20 mouse cellular contexts compared by ENCODE assay signal in the genomic region with DNA sequence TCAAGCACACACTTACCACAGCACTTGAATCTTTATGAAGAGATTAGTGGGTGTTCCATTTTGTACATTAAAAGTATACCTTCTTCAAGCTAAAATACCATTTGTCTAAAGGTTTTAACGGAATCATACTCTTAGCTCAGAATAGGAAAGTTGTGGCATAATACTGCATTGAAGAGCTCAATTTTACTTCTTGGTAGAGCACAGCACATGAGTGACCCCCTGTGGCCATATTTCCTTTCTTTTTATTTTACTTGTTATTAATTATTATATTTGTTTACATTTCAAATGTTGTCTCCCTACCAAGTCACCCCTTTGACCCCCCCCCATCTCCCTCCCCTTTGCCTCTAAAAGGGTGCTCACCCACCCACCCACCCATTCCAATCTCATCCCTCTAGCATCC. TPM values are rescaled to one million over a fixed set of nuclear protein-coding genes. Genes with fewer than 3 reads are reported as not detected.
DNase-seq lines count a peak whose midpoint lies in the region; ATAC-seq and TF ChIP-seq lines count a peak whose summit lies in the region.
"Had no signal": no experiment of that assay in that cellular context is flagged by ENCODE, and none has a peak within 500 bp of the region (broad histone marks: within the 10 kb centered on the region; RNA-seq: fewer than 3 reads in every experiment).

No protein-coding gene starts in this region.

- H3K9ac ChIP-seq in lung, embryonic 14.5 days: no peak overlapping the region
- H3K9ac ChIP-seq in hindbrain, embryonic 11.5 days (ENCODE audit: low read depth, low read length): no peak overlapping the region
- H3K9ac ChIP-seq: embryonic facial prominence, embryonic 15.5 days; forebrain, embryonic 12.5 days; limb, embryonic 12.5 days; midbrain, embryonic 13.5 days had no signal

- no peaks in the 10 kb centered on the region for H3K4me1 ChIP-seq in lung, embryonic 14.5 days (ENCODE audit: insufficient read depth)
- H3K4me1 ChIP-seq in hindbrain, embryonic 11.5 days (replicated peaks; ENCODE audit: control insufficient read depth, insufficient read depth, low read length): no peaks in the 10 kb centered on the region
- H3K4me1 ChIP-seq: embryonic facial prominence, embryonic 15.5 days; forebrain, embryonic 12.5 days; limb, embryonic 12.5 days; midbrain, embryonic 13.5 days had no signal

- intact Hi-C loops in heart, postnatal 10 days (cut with DNase I): loop anchor here (1.0 to 5.0 kb wide), 3 partner anchors 151 to 431 kb away; no protein-coding TSS in a partner anchor

- peak; percentile 22 for DNase-seq in heart, adult 8-10 months (ENCODE audit: low spot score)
- DNase-seq in heart, postnatal 10 days: no peak
- DNase-seq in lung, embryonic 14.5 days: peak; percentile 17
- no peak for DNase-seq in lung, postnatal 4 days
- peak; percentile 21 for DNase-seq in CD4-positive helper T cell, adult 2 months (ENCODE audit: low read depth, low spot score)
- DNase-seq in lung, postnatal 36 days: peak; percentile 65
- no peak for DNase-seq in cerebellum, postnatal 25 days
- DNase-seq in hindbrain, embryonic 11.5 days (ENCODE audit: low spot score): no peak
- DNase-seq: heart, postnatal 14 days; right cerebral cortex, postnatal 25 days; thymus, adult 2 months had no signal

- TF ChIP-seq CTCF in lung, embryonic 14.5 days (IDR thresholded peaks at IDR 0.05; ENCODE audit: low read depth): peak; percentile 24; the same call in 1 of the 2 replicates

- H3K36me3 ChIP-seq in lung, embryonic 14.5 days (ENCODE audit: insufficient read depth): no peaks in the 10 kb centered on the region
- no peaks in the 10 kb centered on the region for H3K36me3 ChIP-seq in hindbrain, embryonic 11.5 days (ENCODE audit: control insufficient read depth, insufficient read depth, low read length)
- H3K36me3 ChIP-seq: embryonic facial prominence, embryonic 15.5 days; forebrain, embryonic 12.5 days; limb, embryonic 12.5 days; midbrain, embryonic 13.5 days had no signal

- WGBS in lung, embryonic 14.5 days: 78% methylated on average over 1 of the region's 1 CpGs
- WGBS in hindbrain, embryonic 11.5 days: 92% methylated on average over 1 of the region's 1 CpGs

- H3K4me3 ChIP-seq in lung, embryonic 14.5 days (ENCODE audit: low read depth, low read length): no peak overlapping the region
- H3K4me3 ChIP-seq in hindbrain, embryonic 11.5 days (ENCODE audit: low read depth, low read length): no peak overlapping the region
- H3K4me3 ChIP-seq: embryonic facial prominence, embryonic 15.5 days; forebrain, embryonic 12.5 days; limb, embryonic 12.5 days; midbrain, embryonic 13.5 days had no signal

- no peak for ATAC-seq in lung, embryonic 14.5 days (ENCODE audit: insufficient read depth)
- no peak for ATAC-seq in hindbrain, embryonic 11.5 days (ENCODE audit: low FRiP score)
- ATAC-seq: hindbrain, embryonic 16.5 days; midbrain, embryonic 13.5 days had no signal

- no peak overlapping the region for H3K4me2 ChIP-seq in lung, embryonic 14.5 days
- H3K4me2 ChIP-seq in hindbrain, embryonic 11.5 days (replicated peaks; ENCODE audit: low read depth, low read length): no peak overlapping the region
- H3K4me2 ChIP-seq: embryonic facial prominence, embryonic 15.5 days; forebrain, embryonic 12.5 days; limb, embryonic 12.5 days; midbrain, embryonic 13.5 days had no signal

- no peaks in the 10 kb centered on the region for H3K27me3 ChIP-seq in lung, embryonic 14.5 days (ENCODE audit: insufficient read depth, low read length)
- H3K27me3 ChIP-seq in hindbrain, embryonic 11.5 days (ENCODE audit: control insufficient read depth, insufficient read depth, low read length): no peaks in the 10 kb centered on the region
- H3K27me3 ChIP-seq: embryonic facial prominence, embryonic 15.5 days; forebrain, embryonic 12.5 days; limb, embryonic 12.5 days; midbrain, embryonic 13.5 days had no signal

- no peaks in the 10 kb centered on the region for H3K9me3 ChIP-seq in lung, embryonic 14.5 days (ENCODE audit: low read depth, low read length)
- H3K9me3 ChIP-seq in hindbrain, embryonic 11.5 days (ENCODE audit: control insufficient read depth, low read length): no peaks in the 10 kb centered on the region
- H3K9me3 ChIP-seq: embryonic facial prominence, embryonic 15.5 days; forebrain, embryonic 12.5 days; limb, embryonic 12.5 days; midbrain, embryonic 13.5 days had no signal

- no peak overlapping the region for H3K27ac ChIP-seq in lung, embryonic 14.5 days (ENCODE audit: low read depth)
- H3K27ac ChIP-seq in hindbrain, embryonic 11.5 days (ENCODE audit: low read depth, low read length): no peak overlapping the region
- H3K27ac ChIP-seq: embryonic facial prominence, embryonic 15.5 days; forebrain, embryonic 12.5 days; limb, embryonic 12.5 days; macrophage; midbrain, embryonic 13.5 days had no signal

RNA-seq across cellular contexts. Expression of gene Il20ra, which starts 39.2 kb away (rescaled TPM):
- not detected for total RNA-seq in heart, adult 8-10 months (2022)
- not detected for total RNA-seq in heart, postnatal 10 days (2021)
- polyA plus RNA-seq in lung, embryonic 14.5 days (2014; fragmentation: Nextera tagmentation; extraction: Ambion mirVana): 0.20 TPM in 1 of 2 replicates, not detected in the other
- polyA plus RNA-seq in hindbrain, embryonic 11.5 days (2014; fragmentation: Nextera tagmentation; extraction: Ambion mirVana): 0.08 TPM in 1 of 2 replicates, not detected in the other
- total RNA-seq: heart, postnatal 14 days had no signal
- polyA plus RNA-seq: forebrain, embryonic 12.5 days; kidney, embryonic 14.5 days; macrophage had no signal

RNA-seq across cellular contexts. Expression of gene Il22ra2, which starts 51.3 kb away (rescaled TPM):
- total RNA-seq in heart, adult 8-10 months (2022): not detected
- not detected for total RNA-seq in heart, postnatal 10 days (2021)
- not detected in 2 replicates for polyA plus RNA-seq in lung, embryonic 14.5 days (2014; fragmentation: Nextera tagmentation; extraction: Ambion mirVana)
- polyA plus RNA-seq in hindbrain, embryonic 11.5 days (2014; fragmentation: Nextera tagmentation; extraction: Ambion mirVana): not detected in 2 replicates
- total RNA-seq: heart, postnatal 14 days; left cerebral cortex, adult 18-20 months had no signal
- polyA plus RNA-seq: cortical plate, adult 2 months; forebrain, embryonic 12.5 days; hindbrain, embryonic 16.5 days; kidney, embryonic 14.5 days; limb, embryonic 12.5 days; macrophage; midbrain, embryonic 13.5 days; thymus, adult 2 months had no signal

Comparison
In these comparisons a context has a peak if more than half of its experiments do, and no peak if none do; other contexts are left out.
1. DNase-seq: peak in heart, adult 8-10 months (single experiment), lung, embryonic 14.5 days (single experiment), CD4-positive helper T cell, adult 2 months (single experiment) and lung, postnatal 36 days (single experiment); none in heart, postnatal 10 days (0 of 2), lung, postnatal 4 days (0 of 2), cerebellum, postnatal 25 days (0 of 2) and hindbrain, embryonic 11.5 days (single experiment).